Mouse (Mus musculus): ENCODE results near the gene Gm11596.
"Not testable (repeated sequence)": the region's sequence is repeated elsewhere in the genome, so short reads cannot be mapped to it uniquely, and the experiment has no call there.

The Gm11596 gene

DNA sequence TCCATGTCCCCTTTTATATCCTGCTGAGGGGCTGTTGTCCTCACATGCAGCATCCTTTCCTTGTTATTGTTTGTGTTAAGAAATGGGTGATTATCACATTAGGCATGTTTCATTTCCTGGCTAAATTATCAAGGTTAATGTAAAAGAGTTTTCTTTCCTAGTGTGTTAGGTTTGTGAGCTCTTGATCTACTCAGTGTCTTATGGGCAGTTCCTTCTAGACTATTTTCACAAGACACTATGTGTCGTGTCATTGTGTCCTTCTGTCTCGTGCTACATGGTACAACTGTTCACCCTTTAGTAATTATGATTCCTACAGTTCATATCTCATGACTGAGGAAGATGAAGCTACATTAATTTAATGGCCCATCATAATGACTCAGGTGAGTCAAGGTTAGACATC lies at the start of gene Gm11596:
TSS of gene Gm11596 (minus strand) at position 101 of the 400 bp plus-strand sequence.
- DNase-seq (ENCODE audit: low spot score): no peak

DNA sequence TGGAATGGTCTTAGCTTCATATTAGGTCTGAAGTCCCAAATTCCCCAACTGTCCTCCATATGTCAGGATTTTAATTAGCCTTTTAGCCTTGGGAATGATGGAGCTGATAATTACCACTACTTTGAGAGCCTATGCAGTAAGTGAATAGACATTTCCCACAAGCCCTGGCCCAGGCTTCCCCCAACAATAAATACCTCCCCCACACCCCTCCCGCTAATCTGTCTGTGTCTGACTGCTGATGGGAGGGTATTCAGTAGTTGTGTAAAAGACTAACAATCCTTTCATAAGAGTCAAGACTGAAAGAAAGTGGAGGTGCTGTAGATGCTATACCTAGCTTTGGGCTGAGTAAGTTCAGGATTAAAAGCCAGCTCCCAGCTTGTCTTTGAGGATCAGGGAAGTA lies 48.9 kb upstream of the Gm11596 start:
- no peak for DNase-seq (ENCODE audit: low spot score)

DNA sequence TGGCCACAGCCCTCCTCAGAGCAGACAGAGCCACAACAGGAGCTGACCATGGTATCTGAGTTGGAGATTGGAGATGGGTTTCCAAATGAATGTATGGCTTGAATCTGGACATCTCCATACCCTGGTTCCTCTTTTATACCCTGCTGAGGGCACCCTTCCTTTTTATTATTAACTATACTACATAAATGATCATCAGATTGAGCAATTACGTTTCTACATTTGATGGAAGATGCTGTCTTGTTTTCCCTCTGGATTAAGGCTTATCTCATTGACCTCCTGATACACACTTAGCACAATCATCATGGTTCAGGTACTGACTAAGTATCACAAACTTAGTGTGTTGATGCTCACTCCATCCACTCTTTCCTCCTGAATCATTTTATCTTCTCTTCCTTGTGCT lies 44.7 kb upstream of the Gm11596 start, which contains the start of gene 2300003K06Rik:
TSS of gene 2300003K06Rik (minus strand) at position 101 of the 400 bp plus-strand sequence.
- DNase-seq (ENCODE audit: low spot score): no peak

DNA sequence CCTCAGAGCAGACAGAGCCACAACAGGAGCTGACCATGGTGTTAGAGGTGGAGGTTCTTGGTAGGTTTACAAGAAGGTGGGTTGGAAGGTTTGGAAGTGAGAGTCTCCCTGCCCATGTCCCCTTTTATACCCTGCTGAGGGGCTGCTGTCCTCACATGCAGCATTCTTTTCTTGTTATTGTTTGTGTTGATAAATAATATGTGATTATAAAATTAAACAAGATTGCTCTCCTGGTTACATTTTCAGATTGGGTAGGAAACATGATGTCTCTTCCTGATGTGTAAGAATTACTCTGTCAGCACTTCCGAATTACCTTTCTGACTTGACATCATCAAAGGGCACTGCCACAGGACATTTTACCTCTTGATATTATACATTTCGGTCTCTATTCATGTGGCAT lies 22.3 kb upstream of the Gm11596 start, which contains the start of gene Gm11564:
TSS of gene Gm11564 (minus strand) at position 101 of the 400 bp plus-strand sequence.
- DNase-seq (ENCODE audit: low spot score): not testable (repeated sequence)

DNA sequence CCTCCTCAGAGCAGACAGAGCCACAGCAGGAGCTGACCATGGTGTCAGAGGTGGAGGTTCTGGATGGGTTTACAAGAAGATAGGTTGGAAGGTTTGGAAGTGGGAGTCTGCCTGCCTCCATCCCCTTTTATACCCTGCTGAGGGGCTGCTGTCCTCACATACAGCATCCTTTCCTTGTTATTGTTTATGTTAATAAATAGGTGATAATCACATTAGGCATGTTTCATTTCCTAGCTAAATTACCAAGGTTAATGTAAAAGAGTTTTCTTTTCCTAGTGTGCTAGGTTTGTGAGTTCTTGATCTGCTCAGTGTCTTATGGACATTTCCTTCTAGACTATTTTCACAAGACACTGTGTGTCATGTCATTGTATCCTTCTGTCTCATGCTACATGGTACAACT lies 16.5 kb upstream of the Gm11596 start, which contains the start of gene Krtap4-13:
TSS of gene Krtap4-13 (minus strand) at position 101 of the 400 bp plus-strand sequence.
- not testable (repeated sequence) for DNase-seq (ENCODE audit: low spot score)

DNA sequence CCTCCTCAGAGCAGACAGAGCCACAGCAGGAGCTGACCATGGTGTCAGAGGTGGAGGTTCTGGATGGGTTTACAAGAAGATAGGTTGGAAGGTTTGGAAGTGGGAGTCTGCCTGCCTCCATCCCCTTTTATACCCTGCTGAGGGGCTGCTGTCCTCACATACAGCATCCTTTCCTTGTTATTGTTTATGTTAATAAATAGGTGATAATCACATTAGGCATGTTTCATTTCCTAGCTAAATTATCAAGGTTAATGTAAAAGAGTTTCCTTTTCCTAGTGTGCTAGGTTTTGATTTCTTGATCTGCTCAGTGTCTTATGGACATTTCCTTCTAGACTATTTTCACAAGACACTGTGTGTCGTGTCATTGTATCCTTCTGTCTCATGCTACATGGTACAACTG lies 11.1 kb upstream of the Gm11596 start, which contains the start of gene Gm11554:
TSS of gene Gm11554 (minus strand) at position 101 of the 400 bp plus-strand sequence.
- DNase-seq (ENCODE audit: low spot score): not testable (repeated sequence)

DNA sequence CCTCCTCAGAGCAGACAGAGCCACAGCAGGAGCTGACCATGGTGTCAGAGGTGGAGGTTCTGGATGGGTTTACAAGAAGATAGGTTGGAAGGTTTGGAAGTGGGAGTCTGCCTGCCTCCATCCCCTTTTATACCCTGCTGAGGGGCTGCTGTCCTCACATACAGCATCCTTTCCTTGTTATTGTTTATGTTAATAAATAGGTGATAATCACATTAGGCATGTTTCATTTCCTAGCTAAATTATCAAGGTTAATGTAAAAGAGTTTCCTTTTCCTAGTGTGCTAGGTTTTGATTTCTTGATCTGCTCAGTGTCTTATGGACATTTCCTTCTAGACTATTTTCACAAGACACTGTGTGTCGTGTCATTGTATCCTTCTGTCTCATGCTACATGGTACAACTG lies 5.6 kb upstream of the Gm11596 start, which contains the start of gene Gm11569:
TSS of gene Gm11569 (minus strand) at position 101 of the 400 bp plus-strand sequence.
- not testable (repeated sequence) for DNase-seq (ENCODE audit: low spot score)

DNA sequence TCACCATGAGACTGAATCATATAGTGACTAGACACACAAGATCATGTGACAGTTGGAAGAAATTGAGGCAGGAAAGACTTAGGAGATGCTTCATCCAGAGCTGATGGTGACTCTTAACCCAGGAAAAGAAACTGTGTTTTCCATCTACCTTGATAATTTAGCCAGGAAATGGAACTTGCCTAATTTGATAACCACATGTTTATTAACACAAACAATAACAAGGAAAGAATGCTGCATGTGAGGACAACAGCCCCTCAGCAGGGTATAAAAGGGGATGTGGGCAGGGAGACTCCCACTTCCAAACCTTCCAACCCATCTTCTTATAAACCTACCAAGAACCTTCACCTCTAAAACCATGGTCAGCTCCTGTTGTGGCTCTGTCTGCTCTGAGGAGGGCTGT lies 8.4 kb downstream of the Gm11596 start, which contains the start of gene Krtap4-9:
TSS of gene Krtap4-9 (plus strand) at position 301 of the 400 bp plus-strand sequence.
- DNase-seq (ENCODE audit: low spot score): not testable (repeated sequence)

DNA sequence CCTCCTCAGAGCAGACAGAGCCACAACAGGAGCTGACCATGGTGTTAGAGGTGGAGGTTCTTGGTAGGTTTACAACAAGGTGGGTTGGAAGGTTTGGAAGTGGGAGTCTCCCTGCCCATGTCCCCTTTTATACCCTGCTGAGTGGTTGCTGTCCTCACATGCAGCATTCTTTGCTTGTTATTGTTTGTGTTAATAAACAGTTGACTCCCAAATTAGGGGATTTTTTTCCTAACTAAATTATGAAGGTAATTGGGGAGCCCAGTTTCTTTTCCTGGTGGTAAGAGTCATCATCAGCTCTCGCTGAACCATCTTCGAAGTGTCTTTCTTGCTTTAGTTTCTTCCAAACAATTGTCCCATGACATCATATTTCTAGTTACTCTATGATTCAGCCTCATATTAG lies 12.7 kb downstream of the Gm11596 start, which contains the start of gene Krtap4-8:
TSS of gene Krtap4-8 (minus strand) at position 101 of the 400 bp plus-strand sequence.
- DNase-seq (ENCODE audit: low spot score): no peak

DNA sequence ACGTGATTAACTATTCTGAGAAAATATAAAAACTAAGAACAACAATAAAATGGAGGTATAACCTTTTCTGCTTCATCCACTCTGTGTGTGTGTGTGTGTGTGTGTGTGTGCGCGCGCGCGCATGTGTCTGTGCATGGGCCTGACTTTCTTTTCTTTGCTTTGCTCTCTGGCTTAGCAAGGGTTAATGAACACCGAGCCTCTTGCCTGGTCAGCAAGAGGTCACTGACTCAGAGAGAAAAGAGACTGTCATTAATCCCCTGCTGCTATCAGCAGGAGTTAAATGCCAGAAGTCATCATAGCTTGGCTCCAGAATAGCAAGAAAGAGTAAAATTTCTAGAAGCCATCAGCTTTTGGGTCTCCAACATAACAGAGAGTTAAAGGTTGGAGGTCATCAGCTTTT lies 14.9 kb downstream of the Gm11596 start:
- DNase-seq (ENCODE audit: low spot score): no peak

DNA sequence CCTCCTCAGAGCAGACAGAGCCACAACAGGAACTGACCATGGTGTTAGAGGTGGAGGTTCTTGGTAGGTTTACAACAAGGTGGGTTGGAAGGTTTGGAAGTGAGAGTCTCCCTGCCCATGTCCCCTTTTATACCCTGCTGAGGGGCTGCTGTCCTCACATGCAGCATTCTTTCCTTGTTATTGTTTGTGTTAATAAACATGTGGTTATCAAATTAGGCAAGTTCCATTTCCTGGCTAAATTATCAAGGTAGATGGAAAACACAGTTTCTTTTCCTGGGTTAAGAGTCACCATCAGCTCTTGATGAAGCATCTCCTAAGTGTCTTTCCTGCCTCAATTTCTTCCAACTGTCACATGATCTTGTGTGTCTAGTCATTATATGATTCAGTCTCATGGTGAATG lies 20.5 kb downstream of the Gm11596 start, which contains the start of gene Gm11595:
TSS of gene Gm11595 (minus strand) at position 101 of the 400 bp plus-strand sequence.
- DNase-seq (ENCODE audit: low spot score): not testable (repeated sequence)

DNA sequence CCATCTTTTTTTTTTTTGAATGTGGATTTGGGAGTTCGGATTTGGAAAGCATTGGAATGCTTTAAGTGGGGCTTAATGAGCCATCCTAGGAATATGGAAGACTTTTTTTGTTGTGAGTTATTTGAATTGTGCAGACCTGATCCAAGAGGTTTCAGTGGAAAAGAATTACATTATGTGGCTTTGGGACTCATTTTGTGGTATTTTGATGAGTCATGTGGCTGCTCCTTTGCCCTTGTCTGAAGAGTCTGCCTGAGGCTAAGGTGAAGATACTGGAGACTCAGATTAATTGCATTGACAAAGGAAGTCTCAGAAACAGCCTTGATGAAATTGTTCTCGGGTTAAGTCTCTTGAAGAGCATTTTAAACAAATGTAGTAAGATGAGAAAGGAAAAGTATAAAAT lies 24.9 kb downstream of the Gm11596 start:
- no peak for DNase-seq (ENCODE audit: low spot score)

DNA sequence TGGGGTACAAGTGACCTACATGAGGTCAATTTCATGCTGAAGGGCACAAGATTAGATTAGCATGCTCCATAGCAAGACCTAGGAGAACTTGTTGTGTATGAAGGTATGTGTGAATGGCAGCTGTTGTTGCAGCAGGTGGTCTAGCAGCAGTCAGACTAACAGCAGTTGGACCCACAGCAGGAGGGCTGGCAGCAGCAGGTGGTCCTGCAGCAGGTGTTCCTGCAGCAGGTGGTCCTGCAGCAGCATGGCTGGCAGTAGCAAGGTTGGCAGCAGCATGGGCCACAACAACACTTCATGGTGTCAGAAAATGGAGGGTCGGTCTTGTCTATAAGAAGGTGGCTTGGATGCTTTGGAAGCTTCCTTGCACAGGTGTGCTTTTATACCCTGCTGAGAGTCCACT lies 34.4 kb downstream of the Gm11596 start:
- no peak for DNase-seq (ENCODE audit: low spot score)

DNA sequence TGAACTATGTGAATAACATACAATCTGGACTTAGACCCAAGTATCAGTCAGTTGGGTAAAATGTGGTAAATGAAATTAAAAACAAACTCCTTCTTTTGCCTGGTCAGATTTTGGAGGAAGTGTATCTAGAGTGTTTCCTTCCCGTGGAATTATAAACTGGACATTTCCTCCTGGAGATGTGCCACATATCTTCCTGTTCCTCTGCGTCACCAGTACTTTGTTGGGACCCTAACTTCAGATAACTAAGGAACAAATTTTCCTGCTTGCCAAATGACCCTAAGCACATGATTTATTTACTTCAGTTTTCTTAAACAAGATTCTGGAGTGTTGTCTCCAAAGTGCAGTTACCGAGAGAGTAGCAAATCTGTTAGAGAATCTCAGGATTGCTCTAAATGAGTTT lies 49.3 kb downstream of the Gm11596 start:
- DNase-seq (ENCODE audit: low spot score): no peak

Measured in ovary, postnatal 10 days (tissue).